Mouse (Mus musculus) mesoderm, embryonic 11.5 days (tissue): ENCODE results near the gene Grid2.
A peak's percentile ranks its signal among the peaks of the same experiment; 100 is the strongest.
"Not testable (repeated sequence)": the region's sequence is repeated elsewhere in the genome, so short reads cannot be mapped to it uniquely, and the experiment has no call there.

ENCODE experiments used
- DNase-seq: peaks from one replicate; pipeline ENCODE4 v3.0.0-alpha.2; 2012; ENCODE audit warnings: low read depth, low spot score

Grid2 gene

DNA sequence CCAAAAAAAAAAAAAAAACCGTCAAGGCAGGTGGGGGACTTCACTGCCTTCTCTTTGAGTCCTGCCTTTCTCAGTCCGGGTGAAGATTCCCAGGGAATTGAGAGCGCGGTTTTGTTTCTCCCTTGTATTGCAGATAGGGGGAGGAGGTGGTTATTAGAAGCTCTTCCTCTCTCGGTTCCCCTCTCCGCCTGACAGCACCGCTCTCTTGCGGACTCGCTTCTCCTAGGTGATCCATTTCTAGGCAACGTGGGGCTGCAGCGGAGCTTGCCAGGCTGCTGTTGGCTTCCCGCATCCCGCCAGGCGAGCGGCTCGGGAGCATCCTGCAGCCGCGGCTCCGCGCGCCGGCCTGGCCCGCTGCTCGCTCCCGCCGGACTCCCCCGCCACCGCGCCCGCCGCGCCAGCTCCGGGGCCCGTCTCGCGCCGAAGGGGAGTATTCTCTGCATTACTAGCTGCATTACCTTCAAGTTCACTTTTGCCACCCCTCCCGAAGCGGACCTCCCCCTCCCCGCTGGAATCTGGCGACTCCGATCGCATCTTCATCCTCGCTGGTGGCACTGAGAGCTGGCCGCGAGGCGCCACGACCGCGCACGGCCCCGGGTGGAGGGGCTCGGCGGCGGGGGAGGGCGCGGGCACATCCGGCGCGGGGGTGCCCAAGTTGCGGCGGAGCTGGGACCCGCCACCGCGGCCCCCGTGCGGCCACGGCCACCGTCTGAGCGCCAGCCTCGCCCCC, at the start of gene Grid2:
Gene Grid2 (plus strand): TSS at position 51 of the 730 bp plus-strand sequence.
- peak; percentile 57 for DNase-seq

DNA sequence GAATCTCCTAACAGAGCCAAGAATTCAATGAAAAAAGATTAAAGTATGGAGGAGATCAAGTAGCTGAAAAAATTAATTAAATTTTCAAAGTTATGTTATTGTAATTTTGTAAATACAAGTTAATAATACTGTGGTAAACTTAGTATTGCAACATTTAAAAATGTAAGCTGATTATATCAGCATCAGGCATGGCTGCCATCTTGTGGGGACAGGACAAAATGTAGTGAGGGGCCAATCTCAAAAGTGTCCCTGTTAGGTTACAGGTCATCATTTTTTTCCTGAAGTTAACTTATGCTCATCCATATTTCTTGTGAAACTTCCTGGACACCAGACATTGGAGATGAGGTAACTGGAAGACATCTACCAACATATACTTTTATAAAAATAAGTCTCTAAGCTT, 4.9 kb upstream of the Grid2 start:
- no peak for DNase-seq

DNA sequence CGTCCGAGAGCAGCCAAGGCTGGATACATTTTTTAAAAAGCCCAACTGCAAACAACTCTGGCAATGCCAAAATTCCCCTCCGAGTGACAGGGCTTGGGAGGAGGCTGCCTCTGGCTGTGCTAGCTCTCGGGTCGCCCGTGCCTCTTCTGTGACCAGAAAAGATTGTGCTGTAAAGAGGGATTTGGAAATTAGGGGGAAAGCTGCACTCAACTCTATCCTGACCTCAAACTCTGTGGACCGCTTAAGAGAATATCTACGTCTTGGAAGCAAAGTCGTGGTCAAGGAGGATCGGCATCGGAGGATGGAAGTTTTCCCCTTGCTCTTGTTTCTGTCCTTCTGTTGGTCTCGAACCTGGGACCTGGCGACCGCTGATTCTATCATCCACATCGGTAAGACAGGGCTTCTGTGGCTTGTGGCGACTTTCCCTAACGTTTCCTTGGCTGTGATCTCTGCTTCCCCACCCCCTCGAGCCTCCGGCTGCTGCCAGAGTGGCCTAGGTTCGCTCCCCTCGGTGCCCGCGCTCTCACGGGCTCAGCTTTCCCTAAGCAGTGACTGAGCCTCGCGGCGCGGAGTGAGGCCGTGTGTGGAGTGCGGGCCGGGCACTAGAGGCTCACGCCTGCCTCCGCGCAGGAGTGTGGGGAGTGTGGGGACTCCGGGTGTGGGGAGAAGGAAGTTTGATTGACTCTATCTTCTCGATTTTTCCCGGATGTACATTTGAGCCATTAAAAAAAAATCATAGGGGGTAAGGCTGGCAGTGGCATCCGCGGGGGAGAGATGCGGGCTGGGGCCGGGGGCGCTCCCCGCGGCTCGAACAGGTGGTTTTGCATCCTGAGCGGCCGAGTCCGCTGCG, 1.1 kb downstream of the Grid2 start:
- peak; percentile 49 for DNase-seq

DNA sequence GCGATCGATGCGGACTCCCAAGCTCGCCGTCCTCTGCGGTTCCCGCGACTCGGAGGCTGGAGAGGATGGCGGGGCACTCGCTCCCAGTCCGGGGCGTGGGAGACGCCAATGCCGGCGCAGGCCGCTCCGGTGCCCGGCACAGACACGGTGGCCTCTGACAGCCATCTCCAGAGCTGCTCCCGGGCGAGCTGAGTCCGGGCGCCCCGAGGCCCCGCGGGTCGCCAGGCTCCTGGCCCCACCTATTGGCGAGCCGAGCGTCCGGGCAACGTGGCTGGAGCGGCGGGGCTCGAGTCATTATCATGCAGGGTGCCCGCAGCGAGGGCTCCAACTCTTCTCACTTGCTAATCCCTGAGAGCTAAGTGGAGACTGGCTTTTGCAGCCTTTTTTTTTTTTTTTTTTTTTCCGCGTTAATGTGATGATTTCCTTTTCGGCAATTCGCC, 1.8 kb downstream of the Grid2 start:
- DNase-seq = peak; percentile 49

DNA sequence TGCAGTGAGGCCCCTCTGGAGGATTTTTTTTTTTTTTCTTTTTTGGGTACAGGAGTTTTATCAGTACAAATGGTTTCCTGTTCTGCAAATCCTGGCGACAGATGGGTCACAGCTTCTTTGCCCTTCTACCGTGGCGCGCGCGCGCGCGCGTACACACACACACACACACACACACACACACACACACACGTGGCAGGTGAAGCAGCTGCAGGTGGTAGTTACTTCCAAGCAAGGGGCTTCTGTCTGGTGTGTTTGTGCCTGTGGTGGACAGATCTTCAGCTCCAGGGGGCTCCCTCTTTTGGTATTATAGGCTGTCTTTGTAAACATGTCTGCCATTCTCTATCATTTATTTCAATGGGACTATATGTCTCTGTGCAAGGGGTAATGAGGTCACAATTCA, 2.2 kb downstream of the Grid2 start:
- DNase-seq = no peak

DNA sequence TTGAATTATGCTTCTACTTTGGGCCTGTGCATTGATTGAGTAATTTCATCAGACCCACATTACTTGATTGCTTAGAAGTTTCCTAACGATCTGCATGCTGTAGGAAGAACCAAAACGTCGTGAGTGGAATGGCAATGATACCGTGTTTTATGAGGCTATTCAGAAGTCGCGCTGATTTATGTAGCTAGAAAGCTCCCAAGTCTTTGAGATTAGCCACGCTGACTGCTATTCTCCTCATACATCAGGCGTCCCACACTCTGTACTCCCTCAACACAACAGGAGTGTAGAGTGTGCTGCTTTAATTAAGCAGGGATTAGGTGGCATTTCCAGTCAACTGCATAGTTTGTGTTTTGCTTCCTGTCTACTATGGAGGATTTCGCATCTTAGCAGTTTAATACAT, 4.1 kb downstream of the Grid2 start:
- DNase-seq = peak; percentile 77

DNA sequence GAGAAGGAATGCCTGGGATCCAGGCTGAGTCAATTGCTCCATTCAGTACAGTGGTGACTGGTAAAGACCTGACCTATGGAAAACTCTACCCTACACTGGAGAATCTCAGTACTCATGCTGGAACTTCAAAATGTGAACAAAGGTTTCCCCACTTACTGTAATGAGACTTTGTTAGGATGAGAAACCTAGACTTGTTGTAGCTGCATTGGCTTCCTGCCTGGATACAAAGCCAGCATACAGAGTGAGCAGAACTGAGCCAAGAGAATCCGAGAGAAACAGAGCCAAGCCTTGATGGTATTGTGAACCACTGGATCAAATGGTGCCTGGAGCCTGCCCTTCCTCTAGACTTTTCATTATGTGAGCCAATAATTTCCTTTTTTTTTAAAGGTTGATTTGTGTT, 28.7 kb downstream of the Grid2 start:
- no peak for DNase-seq

DNA sequence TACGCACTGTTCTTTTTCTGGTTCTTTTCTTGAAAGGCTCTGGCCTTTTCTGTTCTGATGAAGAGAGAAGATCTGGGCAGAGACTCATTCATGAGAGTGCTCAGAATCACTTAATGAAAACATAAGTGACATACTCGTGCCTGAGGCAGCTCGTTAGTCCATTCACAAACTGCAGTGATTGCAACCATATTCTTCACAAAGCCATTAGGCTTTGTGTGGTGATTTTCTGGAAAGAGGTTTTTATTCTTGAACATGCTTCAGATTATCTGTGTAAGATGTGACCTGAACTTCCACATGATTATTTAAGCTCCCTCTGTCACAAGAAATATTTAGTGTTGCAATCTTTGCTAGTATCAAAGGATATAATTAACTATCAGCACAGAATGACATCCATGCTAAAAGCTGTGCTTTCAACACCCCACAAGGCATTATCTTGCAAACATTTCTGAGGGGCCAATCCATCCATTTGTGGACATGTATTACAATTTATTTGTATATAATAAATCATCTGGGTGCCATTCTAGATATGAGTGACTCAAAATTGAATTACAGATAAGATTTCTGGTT, 86.8 kb downstream of the Grid2 start:
- no peak for DNase-seq

DNA sequence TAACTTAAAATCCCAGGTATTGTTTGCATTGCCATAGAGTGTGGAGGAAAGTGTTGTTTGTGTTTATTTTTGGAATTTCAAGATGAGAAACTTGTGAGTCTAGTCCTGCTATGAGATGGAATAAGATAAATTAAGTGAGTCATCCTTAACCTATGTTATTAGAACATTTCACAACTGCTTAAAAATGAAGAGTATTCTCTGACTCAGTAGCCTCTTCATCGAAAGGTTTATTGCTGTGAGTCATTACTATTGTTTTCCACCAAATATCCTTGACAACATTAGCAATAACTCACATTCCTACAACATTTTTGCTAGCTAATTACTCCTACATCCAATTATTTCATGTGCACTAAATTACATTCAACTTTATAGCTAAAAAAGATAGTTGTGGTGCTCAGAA, 91.3 kb downstream of the Grid2 start:
- no peak for DNase-seq

DNA sequence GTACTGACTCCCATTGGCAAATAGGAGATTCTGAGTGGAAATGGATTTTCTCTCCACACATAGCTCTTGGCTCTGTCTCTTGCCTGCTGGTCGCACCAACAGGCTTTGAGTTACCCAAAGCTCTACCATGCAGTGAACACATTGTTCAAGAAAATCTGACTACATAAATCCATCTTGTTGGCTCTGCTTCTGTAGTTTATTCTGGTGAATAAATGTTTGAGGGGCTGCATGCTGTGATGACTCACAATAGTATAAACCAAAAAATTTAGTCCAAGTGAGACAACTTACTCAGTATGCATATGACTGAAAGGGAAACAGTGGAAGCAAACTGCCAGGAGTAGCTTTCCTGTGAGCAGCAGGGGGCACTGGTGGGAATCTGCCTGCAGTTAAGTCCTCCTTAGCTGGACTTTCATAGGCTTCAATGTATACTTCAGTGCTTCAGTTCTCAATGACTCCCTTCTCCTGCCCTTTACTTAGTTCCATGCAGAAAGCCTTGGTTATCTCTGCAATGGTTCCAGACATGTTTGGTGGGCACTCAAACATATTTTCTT, 125.5 kb downstream of the Grid2 start:
- no peak for DNase-seq

DNA sequence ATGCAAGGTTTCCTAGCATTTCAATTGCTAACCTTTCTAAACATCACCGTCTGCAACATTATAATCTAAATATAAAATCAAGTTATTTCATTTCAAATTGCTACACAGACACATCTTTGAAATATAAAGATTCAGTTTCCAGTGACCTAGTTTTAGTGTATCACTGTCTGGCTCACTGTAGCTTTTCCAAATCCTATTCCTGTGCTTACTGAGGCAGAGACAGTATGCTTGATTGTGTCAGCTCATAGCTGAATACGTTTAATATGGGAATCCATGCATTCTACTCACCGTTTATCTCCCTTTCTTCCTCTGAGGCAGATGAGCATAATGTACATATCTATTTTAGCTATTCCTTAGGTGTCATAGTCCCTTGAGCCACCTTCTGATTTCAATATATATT, 146.0 kb downstream of the Grid2 start:
- DNase-seq = no peak

DNA sequence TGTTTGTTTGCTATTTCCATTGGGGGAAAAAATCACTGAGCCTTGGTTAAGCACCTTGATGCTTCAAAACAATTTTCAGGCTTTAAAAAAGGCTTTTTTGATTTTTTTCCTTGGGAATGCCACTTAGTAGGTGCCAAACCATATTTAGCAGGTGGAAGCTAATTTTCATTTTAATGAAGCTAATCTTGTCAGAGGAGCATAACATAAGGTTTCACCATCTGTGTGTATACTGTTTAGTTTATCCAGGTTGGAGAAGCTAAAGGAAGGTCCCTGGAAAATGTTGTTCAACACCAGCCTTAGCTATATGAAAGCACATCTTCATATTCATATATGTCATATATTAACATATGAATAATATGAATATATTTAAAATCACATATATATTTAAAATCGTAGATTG, 161.9 kb downstream of the Grid2 start:
- DNase-seq = no peak

DNA sequence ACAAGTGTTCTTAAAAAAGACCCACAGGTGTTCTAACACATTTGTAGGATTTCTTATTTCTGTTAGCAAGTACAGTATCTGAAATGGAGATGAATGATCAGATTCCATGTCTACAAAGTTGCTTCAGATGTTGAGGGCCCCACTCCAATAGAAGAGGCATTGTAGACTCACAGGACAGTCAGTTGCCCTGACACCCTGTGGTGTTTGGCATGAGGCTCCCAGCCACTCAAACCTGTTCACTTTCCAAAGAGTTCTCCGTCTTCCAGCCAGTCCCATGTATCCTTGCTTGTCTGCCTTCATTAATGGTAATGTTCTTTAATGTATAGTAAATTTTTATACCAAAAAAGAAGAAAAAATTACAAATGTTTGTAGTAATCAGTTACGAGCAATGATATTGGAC, 177.1 kb downstream of the Grid2 start:
- no peak for DNase-seq

DNA sequence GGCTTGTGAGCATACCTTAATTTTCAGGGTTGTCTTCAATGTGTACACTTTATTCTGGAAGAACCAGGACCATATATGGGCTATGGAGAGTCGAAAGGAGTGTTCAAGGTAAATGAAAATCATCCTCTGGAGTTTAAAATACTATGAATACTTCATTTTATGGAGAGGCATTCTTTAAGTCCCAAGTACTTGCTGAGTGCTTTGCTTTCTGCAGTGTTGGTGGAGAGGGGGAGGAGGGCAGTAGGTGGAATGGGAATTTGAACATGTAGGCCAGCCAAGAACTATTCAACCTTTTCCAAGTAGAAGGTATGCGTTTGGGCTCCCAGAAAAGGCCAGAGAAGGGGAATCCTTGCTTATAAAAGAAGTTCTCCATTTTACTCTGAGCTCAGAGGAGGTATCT, 192.5 kb downstream of the Grid2 start:
- DNase-seq = no peak

DNA sequence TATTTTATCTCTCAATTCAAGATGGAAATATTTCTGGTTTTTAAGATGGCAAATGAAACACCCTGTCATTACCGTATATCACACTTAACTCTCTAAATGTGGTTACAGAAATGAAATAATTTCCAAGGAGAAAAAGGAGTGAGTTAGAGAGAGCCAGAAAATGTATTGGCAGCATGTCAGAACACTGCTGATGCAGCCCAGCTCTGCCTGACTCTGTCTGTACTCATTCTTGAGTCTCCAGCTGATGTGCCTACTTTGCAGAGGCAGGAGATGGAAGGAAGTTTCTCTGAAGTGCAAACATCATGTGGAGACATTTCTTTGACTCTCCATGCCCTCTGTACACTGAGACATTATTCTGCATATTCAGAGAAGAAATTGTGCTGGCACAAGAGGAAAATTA, 226.5 kb downstream of the Grid2 start:
- no peak for DNase-seq

DNA sequence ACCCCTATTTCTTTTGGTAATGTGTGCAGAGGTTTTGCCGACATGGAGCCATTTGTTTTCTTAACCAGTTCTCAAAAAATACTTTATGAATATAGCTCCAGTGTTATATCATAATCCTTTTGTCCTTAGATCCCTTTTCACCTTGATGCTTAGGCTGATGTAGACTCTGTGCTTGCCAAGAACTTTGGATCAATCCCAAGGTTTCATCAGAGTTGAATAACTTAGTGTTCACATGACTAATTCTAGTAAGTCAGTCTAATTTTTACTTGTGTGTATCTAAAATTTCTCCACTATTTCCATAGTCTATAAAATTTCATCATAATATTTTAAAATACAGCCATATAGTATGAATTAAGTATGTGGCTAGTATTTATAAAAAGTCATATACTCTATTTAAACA, 259.3 kb downstream of the Grid2 start:
- DNase-seq = no peak

DNA sequence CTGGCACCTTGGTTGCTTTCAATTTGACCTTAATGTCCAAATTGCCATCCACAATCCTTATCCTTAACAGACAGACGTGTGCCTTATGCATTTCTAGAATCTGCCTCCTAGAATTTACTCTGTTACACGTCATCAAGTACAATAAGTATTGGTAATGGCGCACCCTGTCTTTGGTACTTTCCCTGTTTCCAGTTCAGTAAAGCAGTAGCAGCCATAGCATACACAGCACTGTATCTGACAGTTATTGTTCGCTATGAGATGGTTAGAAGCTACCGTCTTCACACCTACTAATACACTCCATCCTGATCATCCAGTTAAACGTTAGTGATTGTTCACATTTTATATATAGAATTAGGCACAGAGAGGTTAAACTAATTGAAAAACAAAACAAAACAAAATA, 260.3 kb downstream of the Grid2 start:
- no peak for DNase-seq

DNA sequence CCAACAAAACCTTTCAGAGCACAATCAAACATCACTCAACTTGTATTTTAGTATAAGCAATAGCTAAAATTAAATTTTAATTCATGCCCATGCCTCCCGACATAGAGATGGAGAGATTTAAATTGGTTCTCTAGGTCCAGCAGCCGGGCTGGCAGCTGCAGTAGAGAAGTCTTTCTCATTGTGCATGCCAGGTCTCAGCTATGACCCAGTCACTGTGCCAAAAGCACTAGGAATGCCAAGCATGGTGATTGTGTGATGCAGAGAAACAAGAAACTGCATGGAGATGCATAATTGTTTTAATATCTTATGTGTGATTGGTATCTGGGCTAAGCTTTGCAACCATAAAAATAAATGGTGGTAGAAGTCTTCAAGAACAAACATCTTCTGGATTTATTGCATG, 276.1 kb downstream of the Grid2 start:
- no peak for DNase-seq

DNA sequence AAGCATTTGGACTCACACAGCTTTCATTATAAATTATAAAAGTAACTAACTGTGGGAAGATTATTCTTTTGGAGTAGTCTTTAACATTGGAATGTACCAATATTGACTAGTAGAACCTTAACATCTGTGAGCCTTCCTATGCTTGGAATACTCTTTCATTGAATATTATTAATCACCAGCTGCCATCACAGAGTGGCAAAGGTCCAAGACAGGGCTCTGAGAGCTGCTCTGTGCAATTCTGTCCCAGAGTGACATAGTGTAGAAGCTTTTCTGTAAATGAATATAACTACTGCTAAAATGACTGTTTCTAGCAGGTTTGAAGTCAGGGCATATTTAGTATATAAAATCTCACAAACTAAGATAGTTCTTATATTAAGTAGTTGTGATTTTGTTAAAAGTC, 277.2 kb downstream of the Grid2 start:
- DNase-seq = no peak

DNA sequence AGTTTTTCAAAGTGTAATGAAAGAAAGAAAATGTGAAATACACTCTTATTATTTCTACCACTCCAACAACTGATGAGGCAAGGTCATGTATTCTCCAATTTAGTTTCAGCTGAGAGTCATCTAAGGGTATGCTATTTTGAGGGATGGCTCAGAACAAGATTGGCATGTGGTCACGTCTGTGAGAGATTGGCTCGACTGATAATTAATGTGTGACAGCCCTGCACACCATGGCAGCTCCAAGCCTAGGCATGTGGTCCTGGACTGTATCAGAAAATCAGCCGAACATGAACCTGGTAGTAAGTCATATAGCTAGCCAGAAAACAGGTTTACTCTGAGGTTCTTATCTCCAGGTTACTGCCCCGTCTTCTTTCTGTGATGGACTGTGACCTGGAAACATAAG, 292.1 kb downstream of the Grid2 start:
- no peak for DNase-seq

DNA sequence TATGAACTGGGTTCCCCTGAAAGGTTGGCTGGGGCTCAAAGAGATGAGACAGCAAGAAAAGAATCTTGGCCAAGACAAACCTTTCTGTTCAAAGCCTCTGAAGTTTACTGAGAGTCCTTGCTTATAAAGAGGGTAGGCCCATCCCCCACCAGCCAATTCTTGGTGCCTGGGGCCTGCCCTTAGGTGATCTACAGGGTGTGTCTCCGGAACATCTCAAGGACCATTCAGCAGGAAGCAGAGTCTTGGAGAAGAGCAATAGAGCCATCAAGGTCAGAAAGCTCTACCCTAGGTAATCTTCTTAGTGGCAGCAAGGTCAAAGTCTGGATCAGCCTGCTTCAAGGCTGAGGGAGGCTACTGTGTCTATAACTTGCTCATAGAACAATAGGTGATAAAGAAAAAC, 313.1 kb downstream of the Grid2 start:
- not testable (repeated sequence) for DNase-seq

DNA sequence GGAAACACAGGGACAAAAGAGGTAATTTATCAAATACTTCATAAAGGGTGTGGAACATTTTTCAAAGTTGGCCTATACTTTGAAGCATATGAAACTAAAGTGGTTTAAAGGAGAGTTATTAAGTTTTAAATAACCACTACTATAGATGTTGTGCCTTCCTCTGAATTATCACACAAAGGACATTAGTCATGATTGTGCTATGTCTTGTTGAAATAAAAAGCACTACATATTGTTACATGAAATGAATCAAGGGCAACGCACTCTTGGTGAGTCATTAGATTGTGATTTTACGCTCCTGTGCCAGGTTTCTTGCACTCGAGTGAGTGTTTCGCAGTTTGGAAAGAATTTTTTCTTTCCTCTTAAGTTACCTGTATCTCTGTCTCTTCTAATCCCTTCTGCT, 335.0 kb downstream of the Grid2 start:
- no peak for DNase-seq

DNA sequence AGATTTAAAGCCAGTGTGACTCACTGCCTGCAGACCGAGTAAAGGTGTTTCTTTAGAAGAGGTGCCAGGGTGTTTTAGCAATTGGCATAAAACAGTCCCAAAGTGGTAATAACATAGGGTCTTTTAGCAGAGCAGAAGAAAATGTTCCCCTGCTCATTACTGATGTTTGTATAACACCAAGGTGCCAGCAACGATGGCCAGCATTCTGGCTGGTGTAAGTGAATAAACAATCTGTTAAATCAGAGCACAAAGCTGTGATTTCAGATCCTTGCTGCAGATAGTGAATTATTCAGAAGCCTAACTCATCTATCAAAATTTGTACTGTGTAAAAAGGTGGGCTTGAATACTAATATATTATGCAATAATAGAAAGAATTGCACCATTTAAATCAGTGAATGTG, 353.9 kb downstream of the Grid2 start:
- DNase-seq = no peak
